In the genomic region with DNA sequence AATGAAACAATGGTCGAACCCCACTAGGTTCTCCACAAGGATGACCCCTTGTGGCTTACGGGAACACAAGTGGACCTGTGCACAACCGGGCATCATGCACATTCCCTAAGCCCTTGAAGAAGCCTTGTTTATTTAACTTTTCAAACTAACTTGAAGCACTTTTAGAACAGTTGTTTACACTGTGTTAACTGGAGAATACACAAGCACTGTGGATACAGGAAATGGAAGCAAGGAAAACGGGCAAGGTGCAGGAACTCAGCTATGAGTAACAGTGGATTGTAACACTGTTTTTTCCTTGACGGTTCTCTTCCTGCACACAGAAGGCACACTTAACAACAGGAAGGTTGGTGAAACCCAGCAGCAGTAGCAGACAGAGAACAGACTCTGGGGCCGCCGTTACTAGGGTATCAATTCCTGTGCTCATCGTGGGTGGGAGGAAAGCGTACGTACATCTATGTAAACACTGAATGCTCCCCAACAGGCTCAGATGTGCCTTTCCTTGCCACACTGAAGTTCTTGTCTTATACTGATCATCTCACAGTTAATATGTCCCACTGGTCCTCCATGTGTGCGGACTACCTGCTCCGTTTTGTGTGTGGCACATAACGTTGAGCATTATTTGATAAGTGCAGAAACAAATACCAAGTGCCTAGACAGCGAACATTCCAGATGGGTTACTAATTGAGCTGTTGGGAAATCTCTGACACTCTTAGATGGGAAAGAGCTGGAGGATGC, we compare ENCODE assay signal across 9 mouse cellular contexts.
A peak's percentile ranks its signal among the peaks of the same experiment; 100 is the strongest.
DNase-seq lines count a peak whose midpoint lies in the region; ATAC-seq lines count a peak whose summit lies in the region.
"Had no signal": no experiment of that assay in that cellular context is flagged by ENCODE, and none has a peak within 500 bp of the region (broad histone marks: within the 10 kb centered on the region; RNA-seq: fewer than 3 reads in every experiment).

No protein-coding gene starts in this region.

- H3K27me3 ChIP-seq in liver, embryonic 11.5 days (replicated peaks; ENCODE audit: control insufficient read depth, insufficient read depth, low read length): no peaks in the 10 kb centered on the region
- H3K27me3 ChIP-seq in lung, embryonic 15.5 days: no peaks in the 10 kb centered on the region
- no peaks in the 10 kb centered on the region for H3K27me3 ChIP-seq in stomach, embryonic 15.5 days (replicated peaks)

- no peaks in the 10 kb centered on the region for H3K9me3 ChIP-seq in liver, embryonic 11.5 days (ENCODE audit: control insufficient read depth, low read length)
- no peaks in the 10 kb centered on the region for H3K9me3 ChIP-seq in lung, embryonic 15.5 days
- no peaks in the 10 kb centered on the region for H3K9me3 ChIP-seq in stomach, embryonic 15.5 days

- no peak overlapping the region for H3K4me3 ChIP-seq in liver, embryonic 11.5 days (ENCODE audit: low read depth, low read length)
- no peak overlapping the region for H3K4me3 ChIP-seq in lung, embryonic 15.5 days
- H3K4me3 ChIP-seq in stomach, embryonic 15.5 days (replicated peaks): no peak overlapping the region

- H3K4me1 ChIP-seq in liver, embryonic 11.5 days (replicated peaks; ENCODE audit: control insufficient read depth, insufficient read depth, low read length): 0 out of 2 replicates have a peak, but pooled peaks cover 2% of the 10 kb centered on the region
- H3K4me1 ChIP-seq in lung, embryonic 15.5 days: peaks cover 17% of the 10 kb centered on the region; the same call in 1 of the 2 replicates
- no peaks in the 10 kb centered on the region for H3K4me1 ChIP-seq in stomach, embryonic 15.5 days

- no peak overlapping the region for H3K27ac ChIP-seq in liver, embryonic 11.5 days (ENCODE audit: low read depth, low read length)
- peak overlapping the region; percentile 73 for H3K27ac ChIP-seq in lung, embryonic 15.5 days
- peak overlapping the region; percentile 11 for H3K27ac ChIP-seq in stomach, embryonic 15.5 days

- no peak overlapping the region for H3K9ac ChIP-seq in liver, embryonic 11.5 days (ENCODE audit: low read depth, low read length)
- H3K9ac ChIP-seq in lung, embryonic 15.5 days: no peak overlapping the region
- H3K9ac ChIP-seq in stomach, embryonic 15.5 days: no peak overlapping the region

- 61% methylated on average over 14 of the region's 14 CpGs for WGBS in liver, embryonic 11.5 days
- 40% methylated on average over 14 of the region's 14 CpGs for WGBS in lung, embryonic 15.5 days
- 55% methylated on average over 14 of the region's 14 CpGs for WGBS in stomach, embryonic 15.5 days

- no peaks in the 10 kb centered on the region for H3K36me3 ChIP-seq in liver, embryonic 11.5 days (ENCODE audit: control insufficient read depth, insufficient read depth, low read length)
- no peaks in the 10 kb centered on the region for H3K36me3 ChIP-seq in lung, embryonic 15.5 days
- no peaks in the 10 kb centered on the region for H3K36me3 ChIP-seq in stomach, embryonic 15.5 days

- H3K4me2 ChIP-seq in liver, embryonic 11.5 days: no peak overlapping the region
- H3K4me2 ChIP-seq in lung, embryonic 15.5 days: no peak overlapping the region; the same call in 1 of the 2 replicates
- no peak overlapping the region for H3K4me2 ChIP-seq in stomach, embryonic 15.5 days

- ATAC-seq in liver, embryonic 11.5 days (replicated peaks; ENCODE audit: low FRiP score): peak; percentile 41
- ATAC-seq in lung, embryonic 15.5 days (ENCODE audit: borderline replicate concordance, extremely low read depth, low FRiP score, low TSS enrichment): peak; percentile 40; the same call in 1 of the 2 replicates
- ATAC-seq in stomach, embryonic 15.5 days (ENCODE audit: insufficient read depth, low FRiP score, low read depth): no peak; the same call in 1 of the 2 replicates
- no peak for ATAC-seq in CD4-positive, CD25-positive, alpha-beta regulatory T cell, adult 4 months
- ATAC-seq: activated CD4-positive, CD25-positive, alpha-beta regulatory T cell, adult 4 months had no signal

- peak; percentile 6 for DNase-seq in embryo, embryonic 10.5 days (ENCODE audit: low spot score)
- DNase-seq in embryo, embryonic 11 days: no peak
- no peak for DNase-seq in liver, embryonic 11.5 days (ENCODE audit: low spot score)
- DNase-seq in liver: no peak
- DNase-seq in cerebellum, adult 18-20 months: no peak

Comparison
In these comparisons a context has a peak if more than half of its experiments do, and no peak if none do; other contexts are left out.
1. ATAC-seq: peak in liver, embryonic 11.5 days (single experiment) and lung, embryonic 15.5 days (single experiment); none in stomach, embryonic 15.5 days (single experiment) and CD4-positive, CD25-positive, alpha-beta regulatory T cell, adult 4 months (single experiment).